Mouse (Mus musculus): ENCODE measurements around the gene Hipk2. TPM values are rescaled to one million over a fixed set of nuclear protein-coding genes. Genes with fewer than 3 reads are reported as not detected.

Hipk2 gene
- polyA plus RNA-seq, 1 experiment from 2014 or later, result 13.9 TPM

GRCm38 (mm10) chr6:38840780-38841179 lies 35.2 kb downstream of the Hipk2 start:
- no peak overlapping the region for H3K27ac ChIP-seq
- H3K9me3 ChIP-seq, result no peaks in the 10 kb centered on the region
- no peak overlapping the region for H3K4me2 ChIP-seq
- H3K9ac ChIP-seq, result no peak overlapping the region
- peaks cover 12% of the 10 kb centered on the region for H3K4me1 ChIP-seq
- ATAC-seq (ENCODE audit: insufficient number of reproducible peaks, low FRiP score, low TSS enrichment, low read depth), result no peak
- no peak overlapping the region for H3K4me3 ChIP-seq
- H3K36me3 ChIP-seq, result no peaks in the 10 kb centered on the region
- H3K27me3 ChIP-seq, result no peaks in the 10 kb centered on the region
- 72% methylated on average over 1 of the region's 1 CpGs for WGBS

- 78% methylated on average over 2 of the region's 2 CpGs for WGBS
- H3K9me3 ChIP-seq, result no peaks in the 10 kb centered on the region
- ATAC-seq (ENCODE audit: insufficient number of reproducible peaks, low FRiP score, low TSS enrichment, low read depth), result no peak
Measured at GRCm38 (mm10) chr6:38840380-38840779, 35.6 kb downstream of the Hipk2 start.

DNA sequence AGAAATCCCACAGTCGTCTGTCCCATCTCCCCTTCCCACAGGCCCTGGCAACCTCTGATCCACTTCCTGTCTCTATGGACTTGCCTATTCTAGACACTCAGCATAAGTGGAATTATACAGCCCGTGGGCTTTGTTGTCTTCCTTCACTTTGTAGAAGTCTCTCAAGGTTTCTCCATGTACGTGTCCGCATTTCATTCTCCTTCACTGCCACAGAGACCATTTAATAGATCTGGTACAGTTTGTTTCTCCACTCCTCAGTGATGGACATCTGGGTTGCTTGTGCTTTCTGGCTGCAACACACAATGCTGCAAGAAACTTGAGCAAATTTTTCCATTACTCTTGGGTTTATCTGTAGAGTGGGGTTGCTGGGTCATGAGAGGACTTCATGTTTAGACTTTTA lies 36.1 kb downstream of the Hipk2 start:
- no peak for ATAC-seq (ENCODE audit: insufficient number of reproducible peaks, low FRiP score, low TSS enrichment, low read depth)
- no peak overlapping the region for H3K4me2 ChIP-seq
- no peaks in the 10 kb centered on the region for H3K36me3 ChIP-seq
- no peak overlapping the region for H3K4me3 ChIP-seq
- 69% methylated on average over 4 of the region's 4 CpGs for WGBS
- no peaks in the 10 kb centered on the region for H3K9me3 ChIP-seq
- H3K9ac ChIP-seq, result no peak overlapping the region
- H3K27ac ChIP-seq, result no peak overlapping the region
- no peaks in the 10 kb centered on the region for H3K27me3 ChIP-seq
- peaks cover 4% of the 10 kb centered on the region for H3K4me1 ChIP-seq

More at GRCm38 (mm10) chr6:38840380-38840779, 35.6 kb downstream of the Hipk2 start:
- Histone ChIP-seq H3K4me1 (peaks cover 8% of the 10 kb centered on the region), H3K4me2 (no peak overlapping the region), H3K4me3 (no peak overlapping the region), H3K27ac (no peak overlapping the region), H3K27me3 (no peaks in the 10 kb centered on the region), H3K9ac (no peak overlapping the region), H3K36me3 (no peaks in the 10 kb centered on the region)

DNA sequence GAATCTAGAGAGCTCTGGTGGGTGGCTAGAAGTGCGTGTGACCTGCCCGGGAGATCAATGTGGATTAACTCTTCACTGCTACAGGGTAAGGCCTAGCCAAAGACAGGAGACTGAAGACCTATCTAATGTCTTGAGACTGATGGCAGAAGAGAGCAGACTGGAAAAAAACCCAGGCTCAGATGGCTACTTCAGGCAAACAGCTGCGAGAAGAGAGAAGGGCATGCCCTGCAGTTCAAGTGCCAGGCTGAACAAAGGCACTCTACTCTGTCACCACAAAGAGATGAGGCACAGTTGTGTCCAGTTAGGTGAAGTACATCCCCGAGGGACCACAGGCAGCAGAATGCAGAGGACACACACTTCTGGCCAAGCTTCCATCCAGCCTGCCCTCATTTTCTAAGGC lies 37.9 kb downstream of the Hipk2 start:
- H3K4me2 ChIP-seq, result no peak overlapping the region
- H3K9me3 ChIP-seq, result no peaks in the 10 kb centered on the region
- no peak overlapping the region for H3K27ac ChIP-seq
- ATAC-seq (ENCODE audit: insufficient number of reproducible peaks, low FRiP score, low TSS enrichment, low read depth), result no peak
- H3K36me3 ChIP-seq, result no peaks in the 10 kb centered on the region
- no peak overlapping the region for H3K4me3 ChIP-seq
- H3K9ac ChIP-seq, result no peak overlapping the region
- no peaks in the 10 kb centered on the region for H3K27me3 ChIP-seq
- peaks cover 4% of the 10 kb centered on the region; the same call in 1 of the 2 replicates for H3K4me1 ChIP-seq
- 83% methylated on average over 4 of the region's 4 CpGs for WGBS

- no peaks in the 10 kb centered on the region for H3K36me3 ChIP-seq
- H3K4me2 ChIP-seq, result no peak overlapping the region
- 55% methylated on average over 1 of the region's 1 CpGs for WGBS
- ATAC-seq (ENCODE audit: insufficient number of reproducible peaks, low FRiP score, low TSS enrichment, low read depth), result no peak
- no peaks in the 10 kb centered on the region for H3K4me1 ChIP-seq
- no peak overlapping the region for H3K9ac ChIP-seq
- H3K27ac ChIP-seq, result no peak overlapping the region
- H3K4me3 ChIP-seq, result no peak overlapping the region
- H3K9me3 ChIP-seq, result no peaks in the 10 kb centered on the region
- H3K27me3 ChIP-seq, result no peaks in the 10 kb centered on the region
Measured at GRCm38 (mm10) chr6:38835217-38835616, 40.7 kb downstream of the Hipk2 start.

- Histone ChIP-seq H3K36me3 (no peaks in the 10 kb centered on the region), H3K4me3 (no peak overlapping the region), H3K27ac (no peak overlapping the region), H3K9ac (no peak overlapping the region), H3K4me1 (no peaks in the 10 kb centered on the region), H3K9me3 (no peaks in the 10 kb centered on the region), H3K27me3 (no peaks in the 10 kb centered on the region), H3K4me2 (no peak overlapping the region)
- 66% methylated on average over 2 of the region's 2 CpGs for WGBS
- ATAC-seq (ENCODE audit: insufficient number of reproducible peaks, low FRiP score, low TSS enrichment, low read depth), result no peak
Measured at GRCm38 (mm10) chr6:38834727-38835126, 41.2 kb downstream of the Hipk2 start.

GRCm38 (mm10) chr6:38833721-38834120 lies 42.2 kb downstream of the Hipk2 start:
- Histone ChIP-seq H3K36me3 (no peaks in the 10 kb centered on the region), H3K4me3 (no peak overlapping the region), H3K4me1 (peaks cover 2% of the 10 kb centered on the region; the same call in 1 of the 2 replicates), H3K9ac (no peak overlapping the region), H3K27ac (no peak overlapping the region), H3K27me3 (no peaks in the 10 kb centered on the region), H3K4me2 (no peak overlapping the region), H3K9me3 (no peaks in the 10 kb centered on the region)
- no peak for ATAC-seq (ENCODE audit: insufficient number of reproducible peaks, low FRiP score, low TSS enrichment, low read depth)
- 87% methylated on average over 3 of the region's 3 CpGs for WGBS

DNA sequence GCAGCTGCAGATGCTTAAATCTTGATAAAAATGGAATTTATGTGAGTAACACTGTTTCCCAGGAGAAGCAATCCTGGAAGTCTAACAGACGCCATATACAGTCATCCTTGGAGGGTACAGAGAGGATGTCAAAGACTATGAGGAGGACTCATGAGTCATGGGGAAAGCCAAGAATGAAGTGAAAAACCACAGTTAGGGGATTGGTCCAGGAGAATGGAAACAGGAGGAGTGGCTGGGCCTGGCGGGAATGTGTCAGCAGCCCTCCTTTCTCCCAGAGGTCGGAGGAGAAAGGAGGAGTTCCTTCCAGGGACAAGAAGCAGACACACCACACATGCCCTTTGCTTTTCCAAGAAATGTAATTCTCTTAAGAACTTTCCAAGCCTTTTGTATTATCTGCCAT lies 46.5 kb downstream of the Hipk2 start:
- 85% methylated on average over 3 of the region's 3 CpGs for WGBS
- Histone ChIP-seq H3K27me3 (no peaks in the 10 kb centered on the region), H3K27ac (no peak overlapping the region), H3K9ac (no peak overlapping the region), H3K9me3 (no peaks in the 10 kb centered on the region), H3K4me1 (peaks cover 2% of the 10 kb centered on the region; the same call in 1 of the 2 replicates), H3K4me3 (no peak overlapping the region), H3K36me3 (no peaks in the 10 kb centered on the region), H3K4me2 (no peak overlapping the region)
- ATAC-seq (ENCODE audit: insufficient number of reproducible peaks, low FRiP score, low TSS enrichment, low read depth), result no peak

GRCm38 (mm10) chr6:38828211-38828610 lies 47.8 kb downstream of the Hipk2 start:
- ATAC-seq (ENCODE audit: insufficient number of reproducible peaks, low FRiP score, low TSS enrichment, low read depth), result no peak
- Histone ChIP-seq H3K4me1 (peaks cover 2% of the 10 kb centered on the region; the same call in 1 of the 2 replicates), H3K9ac (no peak overlapping the region), H3K9me3 (no peaks in the 10 kb centered on the region), H3K4me3 (no peak overlapping the region), H3K27me3 (no peaks in the 10 kb centered on the region), H3K27ac (no peak overlapping the region), H3K4me2 (no peak overlapping the region), H3K36me3 (no peaks in the 10 kb centered on the region)
- WGBS, result 84% methylated on average over 2 of the region's 2 CpGs

GRCm38 (mm10) chr6:38827435-38827834 lies 48.5 kb downstream of the Hipk2 start:
- H3K4me3 ChIP-seq, result no peak overlapping the region
- ATAC-seq (ENCODE audit: insufficient number of reproducible peaks, low FRiP score, low TSS enrichment, low read depth), result no peak

DNA sequence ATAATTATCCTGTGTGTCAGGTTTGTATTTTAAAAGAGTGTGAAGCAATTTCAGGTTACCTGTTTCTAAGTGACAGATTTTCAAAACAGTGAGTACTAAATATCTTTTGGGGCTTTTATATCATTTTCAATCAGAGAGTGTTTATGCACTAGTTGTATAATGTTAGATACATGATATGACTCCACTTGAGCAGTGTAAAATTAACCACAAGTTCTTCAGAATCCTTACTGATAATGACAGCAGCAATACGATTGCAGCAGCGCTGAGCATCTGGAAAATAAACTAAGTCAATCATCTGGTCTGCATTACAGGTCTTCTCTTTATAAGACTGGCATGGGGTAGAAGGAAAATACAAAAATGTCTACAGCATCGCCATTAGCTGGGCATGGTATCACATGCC lies 49.1 kb downstream of the Hipk2 start:
- no peak overlapping the region for H3K9ac ChIP-seq
- H3K27ac ChIP-seq, result no peak overlapping the region
- 59% methylated on average over 3 of the region's 3 CpGs for WGBS
- no peak overlapping the region for H3K4me2 ChIP-seq
- H3K9me3 ChIP-seq, result no peaks in the 10 kb centered on the region
- no peak for ATAC-seq (ENCODE audit: insufficient number of reproducible peaks, low FRiP score, low TSS enrichment, low read depth)
- H3K4me1 ChIP-seq, result peaks cover 2% of the 10 kb centered on the region; the same call in 1 of the 2 replicates
- no peaks in the 10 kb centered on the region for H3K27me3 ChIP-seq
- no peaks in the 10 kb centered on the region for H3K36me3 ChIP-seq
- no peak overlapping the region for H3K4me3 ChIP-seq

More at GRCm38 (mm10) chr6:38827435-38827834, 48.5 kb downstream of the Hipk2 start:
- Histone ChIP-seq H3K4me1 (peaks cover 2% of the 10 kb centered on the region; the same call in 1 of the 2 replicates), H3K9me3 (no peaks in the 10 kb centered on the region), H3K27me3 (no peaks in the 10 kb centered on the region), H3K27ac (no peak overlapping the region), H3K36me3 (no peaks in the 10 kb centered on the region), H3K9ac (no peak overlapping the region), H3K4me2 (no peak overlapping the region)
- WGBS, result 65% methylated on average over 5 of the region's 5 CpGs

DNA sequence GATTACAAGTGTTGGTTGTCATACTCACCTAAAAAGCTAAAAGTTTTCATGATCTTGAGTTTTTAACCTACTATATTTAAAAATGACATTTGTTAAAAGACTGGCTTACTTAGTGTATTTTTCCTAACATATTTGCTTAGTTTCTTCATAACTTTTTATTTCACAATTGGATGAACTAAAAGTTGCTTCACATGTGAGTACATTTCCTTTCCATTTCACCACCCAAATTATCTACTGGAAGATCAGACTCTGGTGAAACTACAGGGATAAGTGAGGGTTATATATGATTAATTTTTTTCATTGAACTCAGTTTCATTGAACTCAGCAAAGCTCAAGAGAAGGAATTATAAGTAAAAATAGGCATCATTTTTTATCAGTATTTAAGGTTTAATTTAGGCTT lies 50.1 kb downstream of the Hipk2 start:
- no peak for ATAC-seq (ENCODE audit: insufficient number of reproducible peaks, low FRiP score, low TSS enrichment, low read depth)
- H3K4me1 ChIP-seq, result peaks cover 2% of the 10 kb centered on the region; the same call in 1 of the 2 replicates
- H3K4me2 ChIP-seq, result no peak overlapping the region
- H3K27ac ChIP-seq, result no peak overlapping the region
- no peaks in the 10 kb centered on the region for H3K9me3 ChIP-seq
- H3K9ac ChIP-seq, result no peak overlapping the region
- no peaks in the 10 kb centered on the region for H3K27me3 ChIP-seq
- no peak overlapping the region for H3K4me3 ChIP-seq
- H3K36me3 ChIP-seq, result no peaks in the 10 kb centered on the region

- ATAC-seq (ENCODE audit: insufficient number of reproducible peaks, low FRiP score, low TSS enrichment, low read depth), result no peak
- Histone ChIP-seq H3K9ac (no peak overlapping the region), H3K27ac (no peak overlapping the region), H3K9me3 (no peaks in the 10 kb centered on the region), H3K27me3 (no peaks in the 10 kb centered on the region), H3K4me2 (no peak overlapping the region), H3K4me3 (no peak overlapping the region), H3K36me3 (peaks cover 3% of the 10 kb centered on the region), H3K4me1 (no peaks in the 10 kb centered on the region)
Measured at GRCm38 (mm10) chr6:38823827-38824226, 52.1 kb downstream of the Hipk2 start.

Data from limb, embryonic 15.5 days (tissue).